In genomic region chr2:162950776-162951175, GRCm38 (mm10) we compare ENCODE assay signal across 27 mouse cellular contexts. TPM values are rescaled to one million over a fixed set of nuclear protein-coding genes. Genes with fewer than 3 reads are reported as not detected.
"Had no signal": no experiment of that assay in that cellular context is flagged by ENCODE, and none has a peak within 500 bp of the region (broad histone marks: within the 10 kb centered on the region; RNA-seq: fewer than 3 reads in every experiment).

No protein-coding gene starts in this region.

- H3K4me3 ChIP-seq: gastrocnemius, adult 2 months; heart, adult 2 months; heart, embryonic 13.5 days; heart, embryonic 15.5 days; hindbrain, embryonic 10.5 days; hindbrain, embryonic 12.5 days; intestine, embryonic 15.5 days; limb, embryonic 13.5 days; limb, embryonic 15.5 days; liver, embryonic 13.5 days; liver, embryonic 15.5 days had no signal

- H3K27ac ChIP-seq: gastrocnemius, adult 2 months; heart, adult 2 months; heart, embryonic 13.5 days; heart, embryonic 15.5 days; hindbrain, embryonic 10.5 days; hindbrain, embryonic 12.5 days; hindbrain, embryonic 14.5 days; intestine, embryonic 15.5 days; limb, embryonic 13.5 days; limb, embryonic 15.5 days; liver, embryonic 13.5 days; liver, embryonic 15.5 days had no signal

- DNase-seq: gastrocnemius, adult 2 months; gastrocnemius, postnatal 10 days; gastrocnemius, postnatal 25 days; heart, adult 2 months; heart, postnatal 14 days; heart, postnatal 4 days; kidney, adult 18-20 months; kidney, adult 8-10 months; kidney, postnatal 10 days; kidney, postnatal 25 days; kidney, postnatal 4 days; layer of hippocampus, adult 9-11 months; layer of hippocampus, postnatal 36 days; left cerebral cortex, postnatal 4 days; liver, embryonic 13.5 days; liver, postnatal 0 days had no signal

RNA-seq across cellular contexts. Expression of gene L3mbtl1, which starts 7.5 kb away (rescaled TPM):
- total RNA-seq: gastrocnemius, adult 2 months; granulocyte monocyte progenitor cell, adult 5-6 weeks; heart, postnatal 4 days had no signal

RNA-seq across cellular contexts. Expression of gene Sgk2, which starts 36.4 kb away (rescaled TPM):
- total RNA-seq: gastrocnemius, adult 2 months; gastrocnemius, postnatal 10 days; gastrocnemius, postnatal 25 days; gastrocnemius, postnatal 4 days; granulocyte monocyte progenitor cell, adult 5-6 weeks; heart, adult 2 months; heart, postnatal 4 days; left cerebral cortex, postnatal 4 days had no signal
